Mouse (Mus musculus): ENCODE results near the gene Gm20388. TPM values are rescaled to one million over a fixed set of nuclear protein-coding genes. Genes with fewer than 3 reads are reported as not detected.

Gene Gm20388
- total RNA-seq, 2 experiments from 2014 or later: 1.9 to 2.0 TPM

- DNase-seq: peak; percentile 80
Observed at GRCm38 (mm10) chr8:124316466-124317136, 4406.0 kb downstream of the Gm20388 start.

- DNase-seq: no peak
Observed at GRCm38 (mm10) chr8:124317191-124317682, 4406.6 kb downstream of the Gm20388 start.

GRCm38 (mm10) chr8:124317821-124318220 lies 4407.2 kb downstream of the Gm20388 start:
- DNase-seq: no peak

GRCm38 (mm10) chr8:124318612-124319315 lies 4408.1 kb downstream of the Gm20388 start:
- no peak for DNase-seq

- no peak for DNase-seq
Observed at GRCm38 (mm10) chr8:124319316-124319652, 4408.6 kb downstream of the Gm20388 start.

- DNase-seq: no peak
Observed at GRCm38 (mm10) chr8:124321227-124321840, 4410.7 kb downstream of the Gm20388 start.

GRCm38 (mm10) chr8:124323356-124323755 lies 4412.7 kb downstream of the Gm20388 start:
- DNase-seq: no peak

GRCm38 (mm10) chr8:124328259-124328658 lies 4417.6 kb downstream of the Gm20388 start:
- DNase-seq: no peak

GRCm38 (mm10) chr8:124329690-124330089 lies 4419.0 kb downstream of the Gm20388 start:
- no peak for DNase-seq

- peak; percentile 42 for DNase-seq
Observed at GRCm38 (mm10) chr8:124330433-124330832, 4419.8 kb downstream of the Gm20388 start.

GRCm38 (mm10) chr8:124331094-124331493 lies 4420.5 kb downstream of the Gm20388 start:
- peak; percentile 35 for DNase-seq

GRCm38 (mm10) chr8:124331706-124332105 lies 4421.1 kb downstream of the Gm20388 start:
- no peak for DNase-seq

GRCm38 (mm10) chr8:124336302-124336701 lies 4425.7 kb downstream of the Gm20388 start:
- no peak for DNase-seq

GRCm38 (mm10) chr8:124339742-124340141 lies 4429.1 kb downstream of the Gm20388 start:
- no peak for DNase-seq

- DNase-seq: no peak
Observed at GRCm38 (mm10) chr8:124340360-124341068, 4429.9 kb downstream of the Gm20388 start.

- no peak for DNase-seq
Observed at GRCm38 (mm10) chr8:124343151-124343550, 4432.5 kb downstream of the Gm20388 start.

- no peak for DNase-seq
Observed at GRCm38 (mm10) chr8:124343991-124344390, 4433.4 kb downstream of the Gm20388 start.

GRCm38 (mm10) chr8:124345098-124345497 lies 4434.5 kb downstream of the Gm20388 start:
- no peak for DNase-seq

GRCm38 (mm10) chr8:124346852-124347523 lies 4436.3 kb downstream of the Gm20388 start:
- peak; percentile 79 for DNase-seq

- DNase-seq: no peak
Observed at GRCm38 (mm10) chr8:124348087-124348486, 4437.4 kb downstream of the Gm20388 start.

- peak; percentile 93 for DNase-seq
Observed at GRCm38 (mm10) chr8:124349663-124350062, 4439.0 kb downstream of the Gm20388 start.

- DNase-seq: no peak
Observed at GRCm38 (mm10) chr8:124351636-124352035, 4441.0 kb downstream of the Gm20388 start.
